Mouse (Mus musculus): ENCODE data around the gene St3gal3.
A peak's percentile ranks its signal among the peaks of the same experiment; 100 is the strongest.

The St3gal3 gene

DNA sequence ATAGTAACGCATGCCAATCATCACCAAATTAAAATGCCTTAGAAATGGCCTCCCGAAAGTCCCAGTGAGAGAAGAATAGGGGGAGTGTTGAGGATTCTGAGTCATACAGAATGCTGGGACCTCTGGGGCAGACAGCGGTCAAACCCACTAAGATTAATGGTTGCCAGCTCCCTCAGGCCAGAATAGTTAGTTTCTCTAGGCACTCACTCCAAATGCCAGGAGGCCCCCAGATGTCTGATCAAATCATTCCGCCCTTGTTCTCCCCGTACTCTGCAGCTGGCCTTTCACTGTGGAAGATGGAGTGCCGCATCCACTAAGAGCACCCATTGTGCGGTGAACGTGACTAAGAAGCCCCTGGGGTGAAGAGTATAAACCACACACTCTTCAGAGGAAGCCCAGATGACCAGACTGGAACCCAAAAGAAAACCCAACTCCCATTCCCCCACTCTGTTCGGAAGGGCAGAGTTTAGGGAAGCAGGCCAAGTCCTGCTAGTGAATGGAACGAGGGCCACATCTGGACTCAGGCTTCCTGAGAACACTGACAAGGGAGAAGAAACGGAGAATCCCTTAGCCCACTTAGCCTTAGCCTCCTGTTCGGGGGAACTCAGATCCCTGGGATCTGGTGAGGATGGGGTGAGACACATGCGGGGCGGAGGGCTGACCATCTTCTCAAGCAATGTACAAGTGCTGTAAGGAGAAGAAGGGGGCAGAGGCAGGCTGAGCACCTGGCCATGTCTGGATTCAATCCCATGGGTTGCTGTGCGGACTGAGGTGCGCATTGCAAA lies 117.5 kb downstream of the St3gal3 start:
- no peak for DNase-seq

DNA sequence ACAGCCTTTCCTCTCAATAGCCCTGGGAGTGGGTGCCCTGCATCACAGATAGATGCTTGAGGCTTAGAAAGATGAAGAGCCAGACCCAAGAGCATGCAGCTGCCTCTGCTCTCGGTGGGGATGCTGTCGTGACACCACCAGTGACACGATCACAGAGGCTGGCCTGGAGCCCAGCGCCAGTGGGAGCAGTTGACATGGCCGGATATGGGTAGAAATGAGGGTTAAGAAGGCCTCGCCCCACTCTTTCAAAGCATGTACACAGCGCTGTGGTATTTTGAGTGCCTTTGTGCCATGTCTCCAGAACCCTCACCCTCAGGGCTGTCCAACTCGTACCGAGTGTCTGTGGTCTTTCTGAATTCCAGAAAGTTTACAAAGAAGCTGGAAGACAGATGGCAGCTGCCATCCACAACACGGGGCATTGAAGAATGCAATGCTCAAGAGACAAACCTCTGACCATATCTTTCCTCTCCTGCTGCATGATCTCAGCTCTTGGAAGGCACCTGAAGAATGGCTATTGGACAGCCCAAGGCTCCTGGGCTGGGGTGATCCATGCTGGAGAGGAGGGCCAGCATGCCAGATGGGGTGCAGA lies 118.3 kb downstream of the St3gal3 start:
- DNase-seq, result no peak

DNA sequence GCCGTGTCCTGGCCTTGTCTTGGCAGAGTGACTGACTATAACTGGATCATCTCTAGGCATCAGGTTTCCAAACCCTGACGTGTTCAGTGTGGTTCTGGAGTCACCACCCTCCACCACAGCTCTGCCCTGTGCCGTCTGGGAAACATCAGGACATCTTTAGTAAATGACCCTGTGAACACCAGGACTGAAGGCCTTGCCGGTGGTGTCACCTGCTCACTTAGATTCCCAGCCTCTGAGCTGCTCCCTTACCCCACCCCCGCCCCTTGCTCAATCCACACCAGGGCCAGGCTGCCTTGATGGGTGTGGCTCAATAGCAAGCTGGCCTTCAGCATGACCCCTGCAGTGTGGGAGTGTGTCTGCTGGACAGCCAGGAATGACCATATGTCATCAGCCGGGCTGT lies 119.1 kb downstream of the St3gal3 start:
- no peak for DNase-seq

DNA sequence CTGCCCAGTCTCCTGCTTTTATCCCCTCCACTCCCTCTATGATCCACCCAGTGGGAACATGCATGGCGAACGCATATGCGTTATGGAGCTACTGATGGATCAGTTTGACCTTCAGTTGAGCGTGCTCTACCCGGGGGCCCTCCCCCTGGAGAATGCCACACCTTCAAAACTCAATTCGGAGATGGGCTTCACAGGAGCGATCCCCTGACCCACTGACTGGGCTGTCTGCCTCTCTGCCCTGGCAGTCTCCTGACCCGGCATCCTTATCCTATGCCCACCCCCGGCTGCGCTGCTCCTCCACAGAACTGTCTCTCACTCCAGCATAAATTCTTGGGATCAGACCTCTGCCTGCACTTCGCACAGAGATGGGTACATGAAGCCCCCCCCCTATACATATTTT lies 119.6 kb downstream of the St3gal3 start:
- no peak for DNase-seq

DNA sequence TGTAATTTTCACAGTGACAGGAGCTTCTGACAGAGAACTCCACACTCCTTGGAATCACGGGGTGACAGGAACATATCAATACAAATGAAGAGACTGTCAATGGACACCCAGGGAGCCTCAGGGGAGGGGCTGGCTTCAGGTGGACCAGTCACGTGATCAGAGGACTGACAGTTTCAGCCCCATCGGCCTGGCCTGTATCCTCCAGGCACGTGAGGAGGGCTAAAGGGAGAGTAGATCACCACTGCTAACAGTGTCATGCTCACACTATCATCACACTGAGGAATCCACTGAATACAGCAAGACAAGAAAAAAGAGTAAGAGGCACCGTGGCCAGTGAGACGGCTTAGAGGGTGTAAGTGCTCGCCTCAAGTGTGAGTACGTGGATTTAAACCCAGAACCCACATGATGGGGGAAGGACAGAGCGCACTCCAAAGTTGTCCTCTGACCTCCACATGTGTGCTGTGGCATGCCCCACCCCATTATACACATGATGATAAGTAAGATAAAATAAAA lies 124.0 kb downstream of the St3gal3 start:
- DNase-seq, result no peak

DNA sequence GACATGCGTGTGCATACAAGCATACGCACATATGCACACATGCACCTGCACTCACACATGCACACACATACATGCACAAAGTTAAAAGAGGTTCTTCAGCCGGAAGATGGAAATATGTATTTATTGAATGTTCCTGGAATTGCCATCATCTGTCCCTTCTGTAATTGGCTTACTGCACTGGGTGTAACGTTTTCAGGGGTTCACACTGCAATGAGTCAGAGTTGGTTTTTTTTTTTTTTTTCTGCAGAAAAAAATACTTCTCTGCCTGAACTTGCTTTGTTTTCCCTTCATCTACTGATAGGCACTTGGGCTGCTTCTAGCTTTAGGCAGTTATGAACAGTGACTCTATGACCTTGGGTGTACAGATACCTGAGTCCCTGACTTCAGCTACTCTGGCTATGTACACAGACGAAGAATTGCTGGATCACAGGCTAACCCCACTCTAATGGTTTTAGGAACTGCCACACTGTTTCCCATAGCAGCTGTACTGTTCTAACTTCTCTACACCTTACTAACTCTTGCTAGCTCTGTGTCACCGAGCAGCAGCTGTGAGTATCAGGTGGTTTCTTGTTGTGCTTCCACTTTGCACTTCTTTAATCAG lies 126.2 kb downstream of the St3gal3 start:
- no peak for DNase-seq

DNA sequence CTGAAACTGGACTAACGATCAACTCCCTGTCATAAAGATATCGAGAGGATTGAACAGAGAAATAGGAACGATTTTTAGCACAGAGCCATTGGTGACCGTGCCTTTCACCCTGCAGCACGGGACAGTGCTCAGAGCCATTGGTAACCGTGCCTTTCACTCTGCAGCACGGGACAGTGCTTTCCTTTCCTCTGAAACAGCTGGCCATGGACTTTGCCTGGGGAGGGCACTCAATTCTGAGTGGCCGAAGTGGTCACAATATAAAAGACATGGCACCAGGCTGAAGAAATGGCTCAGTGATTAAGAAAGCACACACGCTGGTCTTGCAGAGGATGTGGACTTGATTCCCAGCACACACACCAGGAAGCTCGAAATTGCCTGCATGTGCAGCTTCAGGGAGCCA lies 133.4 kb downstream of the St3gal3 start:
- no peak for DNase-seq

DNA sequence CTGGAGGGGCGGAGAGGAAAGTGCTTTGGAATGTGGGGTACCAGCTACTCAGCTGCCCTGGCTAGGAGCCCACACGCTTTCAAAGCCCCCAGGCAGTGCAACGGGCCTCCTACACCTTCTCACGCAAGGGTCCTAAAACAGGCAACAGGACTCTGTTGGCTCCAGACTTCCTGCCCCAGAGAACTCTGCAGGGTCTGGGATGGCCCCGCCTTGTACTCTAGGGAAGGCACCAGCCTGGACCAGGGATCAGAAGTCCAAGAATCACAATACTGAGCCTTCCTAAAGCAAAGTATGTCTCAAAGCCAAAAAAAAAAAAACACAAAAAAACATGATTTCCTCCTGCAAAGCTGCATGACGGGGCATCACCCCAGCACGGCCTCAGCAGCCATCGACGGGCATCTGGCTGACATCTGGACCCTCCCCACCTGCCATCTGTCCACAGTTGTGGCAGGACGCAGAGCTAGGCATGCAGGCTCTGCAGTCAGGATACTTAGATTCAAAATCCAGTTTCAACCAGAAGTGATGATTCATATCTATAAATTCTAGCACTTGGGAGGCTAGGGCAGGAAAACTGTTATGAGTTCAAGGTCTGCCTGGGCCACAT lies 134.0 kb downstream of the St3gal3 start:
- DNase-seq, result peak; percentile 44

DNA sequence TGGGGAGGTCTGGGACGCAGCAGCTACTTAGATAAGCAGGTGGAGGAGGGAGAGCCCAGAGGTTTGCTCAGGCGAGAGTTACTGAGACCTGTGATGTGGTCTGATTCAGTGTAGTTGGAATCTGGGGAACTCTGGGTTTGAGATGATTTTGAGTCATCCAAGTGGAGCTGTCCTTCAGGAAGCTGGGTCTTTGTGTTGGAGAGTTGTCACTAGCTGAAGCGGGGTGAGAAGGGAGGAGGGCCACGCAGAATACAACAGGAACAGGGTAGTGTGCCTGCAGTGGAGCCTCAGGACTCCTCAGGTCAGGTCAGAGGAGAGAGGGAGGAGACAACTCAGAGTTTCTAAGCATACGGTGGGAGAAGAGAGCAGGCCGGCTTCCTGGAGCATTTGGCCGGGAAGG lies 134.8 kb downstream of the St3gal3 start:
- no peak for DNase-seq

DNA sequence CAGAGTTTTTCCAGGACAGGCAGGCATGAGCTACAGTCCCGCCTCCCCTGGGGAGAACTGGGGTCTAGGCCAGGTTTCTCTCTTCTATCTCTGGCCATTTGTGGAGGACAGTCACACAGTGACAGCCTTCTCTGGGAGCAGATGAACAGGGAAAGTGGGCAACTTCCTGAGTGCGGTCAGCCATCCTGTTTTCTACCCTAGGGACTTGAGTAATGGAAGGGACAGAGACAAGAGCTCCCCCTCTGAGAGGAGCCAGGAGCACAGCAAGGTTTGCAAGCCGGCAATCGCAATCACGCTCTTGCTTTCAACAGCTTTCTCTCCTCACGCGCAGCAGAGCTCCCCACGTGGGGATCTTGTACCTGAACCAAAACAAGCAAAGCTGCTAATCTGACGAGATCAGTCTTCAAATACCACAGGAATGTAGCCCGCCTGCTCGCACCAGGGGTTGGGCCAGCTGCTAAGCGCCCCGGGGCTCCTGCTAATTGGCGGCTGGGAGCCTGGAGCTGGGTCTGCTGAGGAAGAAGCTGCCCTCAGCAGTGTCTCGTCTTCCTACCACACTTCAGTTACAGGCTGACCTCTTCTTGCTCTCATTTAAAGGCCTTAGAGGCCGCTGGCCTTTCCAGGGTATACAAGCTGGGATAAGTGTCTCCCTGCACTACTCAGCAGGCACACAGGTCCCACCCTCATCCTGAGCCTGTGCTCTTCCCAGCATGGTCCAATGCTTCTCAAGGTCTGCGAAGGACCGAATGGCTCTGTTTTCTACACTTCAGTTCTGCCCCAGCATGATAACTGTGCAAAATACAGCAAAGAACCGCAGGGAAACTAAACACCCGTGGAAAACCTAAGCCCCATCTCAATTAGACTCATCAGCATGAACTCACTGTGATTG lies 137.1 kb downstream of the St3gal3 start:
- DNase-seq, result peak; percentile 79

DNA sequence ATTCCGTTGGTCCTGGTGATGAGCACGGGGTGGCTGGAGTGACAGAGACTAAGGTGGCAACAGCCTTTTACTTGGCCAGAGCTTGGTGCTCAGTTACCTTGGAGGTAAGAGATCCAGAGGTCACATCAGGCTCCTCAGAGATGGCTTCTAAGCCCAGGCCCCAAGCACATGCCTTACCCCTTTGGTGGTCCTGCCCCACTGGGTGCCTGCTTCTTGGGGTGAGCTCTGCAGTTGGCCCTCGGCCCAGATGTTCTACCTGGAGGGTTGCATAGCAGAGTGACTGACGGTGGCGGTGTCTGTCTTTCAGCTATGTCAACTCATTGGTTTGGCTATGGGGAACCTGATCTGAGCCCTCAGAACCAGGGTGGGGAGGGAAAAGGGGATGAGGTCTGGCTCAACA lies 138.0 kb downstream of the St3gal3 start:
- DNase-seq, result no peak

DNA sequence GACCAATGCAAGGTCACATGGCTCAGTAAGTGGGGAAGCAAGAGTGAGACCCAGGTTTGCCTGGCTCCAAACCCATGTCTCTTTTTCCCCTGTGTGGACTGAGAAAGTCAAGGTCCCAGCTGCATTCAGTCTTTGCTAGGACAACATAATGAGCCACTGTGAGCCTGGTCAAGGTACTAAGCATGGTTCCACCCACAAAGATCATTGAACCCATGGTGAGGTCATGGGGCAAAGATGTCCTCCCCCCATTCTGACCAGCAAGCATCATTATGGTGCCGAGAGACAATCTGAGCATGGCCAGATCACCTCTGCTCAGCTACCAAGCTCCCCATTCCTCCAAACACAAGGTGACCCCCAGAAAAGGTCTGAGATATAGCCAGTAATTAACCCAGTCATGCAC lies 139.3 kb downstream of the St3gal3 start:
- no peak for DNase-seq

DNA sequence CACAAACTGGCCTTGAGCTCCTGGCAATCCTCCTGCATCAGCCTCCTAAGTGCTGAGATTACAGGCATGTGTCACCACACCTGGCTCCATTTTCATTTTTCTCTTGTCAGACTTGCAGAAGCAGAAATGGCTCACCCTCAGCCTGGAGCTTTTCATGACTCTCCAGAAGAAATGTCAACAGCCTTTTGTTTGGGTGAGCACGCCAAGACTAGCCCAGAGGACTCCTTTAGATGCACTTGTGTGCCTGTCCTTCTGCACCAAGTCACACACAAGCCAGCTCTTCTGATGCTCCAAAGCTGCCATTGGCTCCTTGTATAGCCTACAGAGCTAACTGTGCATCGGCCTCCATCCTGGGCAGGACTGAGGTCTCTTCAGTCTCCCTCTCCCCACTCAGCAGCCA lies 141.3 kb downstream of the St3gal3 start:
- no peak for DNase-seq

DNA sequence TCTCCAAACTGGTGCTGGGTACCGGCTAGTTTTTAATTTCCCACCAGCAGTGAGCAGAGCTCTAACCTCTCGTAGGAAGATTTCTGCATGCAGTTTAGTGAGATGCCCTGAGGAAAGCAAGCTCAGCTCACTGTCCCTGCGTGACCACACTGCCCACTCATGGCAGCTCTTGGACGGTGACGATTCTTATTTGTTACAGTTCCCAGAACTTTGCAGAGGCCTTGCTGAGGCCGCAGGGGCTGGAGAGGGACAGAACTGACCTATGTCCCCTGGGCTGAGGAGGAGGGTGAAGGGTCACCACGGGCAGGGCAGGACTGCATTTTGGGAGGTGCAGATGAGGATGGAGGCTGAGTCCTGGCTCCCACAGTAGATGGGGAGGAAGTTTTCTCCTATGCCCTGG lies 141.8 kb downstream of the St3gal3 start:
- no peak for DNase-seq

DNA sequence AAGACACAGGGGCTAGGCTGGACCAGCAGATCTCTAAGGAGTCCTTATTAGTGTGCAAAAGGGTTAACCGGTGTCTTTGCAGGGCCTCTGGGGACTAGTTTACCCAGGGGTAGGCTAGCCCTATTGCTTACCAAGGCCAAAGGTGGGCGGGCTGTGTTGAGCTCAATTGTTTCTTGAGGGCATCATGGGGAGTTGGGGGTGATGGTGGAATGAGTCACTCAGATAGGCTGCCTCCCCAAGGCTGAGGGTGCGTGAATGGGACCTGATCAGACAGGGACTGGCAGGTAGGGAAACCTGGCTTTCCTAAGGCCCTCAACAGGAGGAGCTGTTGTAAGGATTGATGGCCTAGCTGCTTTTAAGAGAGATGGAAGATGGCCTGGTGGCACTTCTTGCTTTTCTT lies 142.7 kb downstream of the St3gal3 start:
- DNase-seq, result no peak

DNA sequence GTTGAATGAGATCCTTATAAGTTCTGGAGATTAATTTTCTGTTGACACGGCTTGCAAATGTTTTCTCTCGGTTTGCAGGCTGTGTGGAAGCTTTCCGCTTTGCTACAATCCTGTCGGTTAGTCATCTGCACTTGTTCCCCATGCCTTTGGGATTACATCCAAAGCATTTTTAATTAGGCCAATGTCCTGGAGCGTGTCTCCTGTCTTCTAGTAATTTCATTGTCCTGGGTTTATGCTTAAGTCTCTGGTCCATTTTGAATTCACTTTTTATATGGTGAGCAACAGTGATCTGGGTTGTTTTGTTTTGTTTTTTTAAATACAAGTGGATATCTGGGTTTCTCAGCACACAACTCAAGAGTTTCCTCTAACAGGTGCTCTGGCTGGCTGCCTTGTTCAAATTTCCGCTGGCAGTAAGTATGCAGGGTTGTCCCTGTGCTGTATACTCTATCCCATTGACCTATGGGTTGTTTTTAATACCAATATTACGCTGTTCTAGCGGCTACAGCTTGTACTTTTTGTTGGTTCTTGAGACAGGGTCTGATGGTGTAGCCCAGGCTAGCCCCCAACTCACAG lies 143.6 kb downstream of the St3gal3 start:
- no peak for DNase-seq

DNA sequence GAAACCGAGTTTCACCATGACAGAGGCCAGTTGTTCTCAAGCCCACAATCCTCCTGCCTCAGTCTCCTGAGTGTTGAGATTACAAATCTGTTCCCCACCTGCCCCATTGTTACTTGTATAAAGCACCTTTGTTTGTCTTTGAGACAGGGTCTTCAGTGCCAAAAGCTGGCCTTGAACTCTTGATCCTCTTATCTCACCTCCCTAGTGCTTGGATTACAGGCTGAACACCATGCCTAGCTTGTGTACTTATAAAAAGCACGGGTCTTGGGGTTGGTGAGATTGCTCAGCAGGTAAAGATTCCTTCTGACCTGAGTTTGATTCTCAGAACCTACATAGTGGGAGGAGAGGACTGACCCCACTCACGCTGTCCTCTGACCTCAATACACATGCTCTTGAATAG lies 144.1 kb downstream of the St3gal3 start:
- no peak for DNase-seq

DNA sequence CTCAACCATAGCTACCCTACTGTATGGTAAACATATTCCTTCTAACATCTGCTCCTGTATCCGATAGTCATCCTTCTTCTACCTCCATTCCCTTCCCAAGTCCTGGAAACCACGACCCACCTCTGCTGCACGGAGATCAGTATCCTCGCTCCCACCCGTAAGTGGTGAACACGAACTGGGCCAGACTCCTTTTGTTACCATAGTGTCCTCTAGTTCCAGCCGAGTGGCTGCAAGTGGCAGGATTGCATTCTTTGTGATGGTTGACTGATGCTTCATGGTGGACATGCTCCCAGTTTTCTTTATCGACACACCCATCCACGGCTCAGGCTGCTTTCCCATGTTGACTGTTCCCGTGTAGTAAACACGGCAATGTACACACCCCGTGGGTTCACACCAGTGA lies 144.9 kb downstream of the St3gal3 start:
- no peak for DNase-seq

DNA sequence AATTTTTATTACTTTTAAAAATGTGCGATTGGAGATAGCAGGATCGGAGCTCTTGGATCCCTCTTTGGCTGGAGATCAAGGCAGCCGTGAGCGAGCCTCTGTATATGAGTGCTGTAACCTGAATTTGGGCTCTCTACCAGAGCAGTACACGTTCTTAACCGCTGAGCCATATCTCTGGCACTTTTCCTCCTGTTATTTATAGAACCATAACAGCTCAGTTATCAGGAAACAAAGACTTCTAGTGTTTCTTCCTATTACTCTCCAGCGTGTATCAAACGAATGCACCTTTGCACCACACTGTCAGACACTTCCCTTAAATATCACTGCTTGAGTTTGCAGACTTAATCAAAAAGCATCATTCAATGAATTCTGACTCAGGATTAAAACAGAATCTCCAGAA lies 147.9 kb downstream of the St3gal3 start:
- DNase-seq, result no peak

DNA sequence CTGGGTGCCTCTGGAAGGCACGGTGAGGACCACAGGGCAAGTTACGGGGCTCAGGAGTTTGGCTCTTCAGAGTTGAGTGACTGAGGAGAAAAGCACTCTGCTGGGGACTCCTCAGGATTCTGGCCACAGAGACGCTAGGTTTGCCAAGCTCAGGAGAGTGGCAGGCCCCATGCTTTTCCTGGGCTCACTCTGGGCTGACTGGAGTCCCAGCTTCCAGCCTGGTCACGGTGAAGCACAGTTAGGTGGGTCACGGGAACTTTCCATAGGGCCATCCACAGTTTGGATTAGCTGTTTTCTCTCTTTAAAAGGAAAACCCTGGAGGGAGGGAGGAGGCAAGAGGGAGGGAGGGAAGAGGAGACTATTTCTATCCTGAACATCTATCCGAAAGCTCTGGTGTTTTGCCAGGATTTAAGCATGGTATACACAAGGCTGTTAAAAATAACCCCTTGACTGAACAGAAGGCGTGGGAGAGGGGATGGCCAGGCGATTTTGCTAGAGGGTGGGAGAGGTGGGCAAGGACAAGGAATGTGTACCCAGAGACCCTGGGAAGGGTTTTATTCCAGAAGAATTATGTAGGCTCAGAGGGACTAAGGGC lies 149.6 kb downstream of the St3gal3 start:
- DNase-seq, result no peak

DNA sequence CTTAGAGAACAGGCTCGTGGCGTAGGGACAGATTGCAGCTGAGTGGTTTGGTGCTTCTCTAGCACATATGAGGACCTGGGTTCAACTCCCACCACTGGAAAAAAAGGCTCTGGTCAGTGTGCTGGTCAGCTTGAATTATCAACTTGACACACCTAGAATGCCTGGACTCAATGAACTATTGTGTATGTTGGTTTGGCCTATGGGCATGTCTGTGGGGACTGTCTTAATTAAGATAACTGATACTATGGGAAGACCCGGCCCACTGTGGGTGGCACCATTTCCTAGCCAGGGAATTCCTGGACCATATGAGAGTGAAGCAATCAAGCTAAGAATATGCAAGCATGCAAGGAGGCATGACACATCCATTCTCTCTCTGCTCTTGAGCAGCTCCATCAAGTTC lies 150.5 kb downstream of the St3gal3 start:
- no peak for DNase-seq

DNA sequence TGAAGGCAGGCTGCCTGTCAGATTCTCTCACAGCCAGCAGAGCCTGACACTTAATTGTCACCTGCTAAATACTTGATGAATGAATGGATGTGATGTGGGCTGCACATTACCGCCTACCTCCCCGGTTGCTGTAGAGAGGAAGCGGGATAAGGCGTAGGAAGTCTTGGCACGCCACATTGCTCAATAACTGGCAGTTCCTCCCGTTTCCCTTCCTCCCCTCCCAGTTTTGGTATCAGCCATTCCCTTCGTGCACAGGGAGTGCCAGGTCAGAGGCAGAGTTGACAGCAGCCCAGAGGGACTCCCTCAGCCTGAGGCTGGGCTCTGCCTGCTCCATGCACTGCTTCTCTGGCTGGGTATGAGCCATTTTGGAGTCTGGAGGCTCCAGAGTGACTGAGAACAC lies 152.0 kb downstream of the St3gal3 start:
- DNase-seq, result no peak
